Mouse (Mus musculus) testis, adult 2 months (tissue): ENCODE data around the gene Calr4.

Experiments used
- CTCF ChIP-seq: fragments of 200-500 bp; IDR thresholded peaks from 2 replicates; pipeline ENCODE4 v1.5.1; 2012; ENCODE audit warnings: low read depth, mild to moderate bottlenecking, inconsistent platforms, low read length, moderate library complexity; ENCODE audit not compliant: control insufficient read depth, insufficient read depth, insufficient replicate concordance
- POLR2A ChIP-seq: fragments of 200-500 bp; IDR thresholded peaks from 2 replicates; pipeline ENCODE4 v1.6.1; 2012; ENCODE audit warnings: low read depth, mild to moderate bottlenecking, inconsistent platforms, low read length, moderate library complexity; ENCODE audit not compliant: control insufficient read depth

DNA sequence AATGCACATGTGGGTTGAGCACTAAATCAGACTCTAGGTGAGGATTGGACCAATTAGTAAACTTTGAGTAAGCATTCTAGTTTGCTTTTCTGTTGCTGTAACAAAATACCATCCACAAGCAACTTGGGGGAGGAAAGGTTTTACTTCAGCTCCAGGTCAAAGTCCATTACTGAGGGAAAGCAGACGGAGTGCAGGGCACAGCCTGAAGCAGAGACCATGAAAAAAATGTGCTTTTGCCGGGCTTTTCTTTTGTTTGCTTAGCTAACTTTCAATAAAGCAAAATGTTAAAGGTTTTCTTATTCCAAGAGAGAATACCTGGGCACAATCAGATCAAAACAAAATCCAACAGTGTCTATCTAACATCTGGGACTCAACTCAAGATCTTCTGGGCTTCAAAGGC lies 32.5 kb downstream of the Calr4 start:
- TF ChIP-seq CTCF, result no peak
- TF ChIP-seq POLR2A, result no peak
